Mouse (Mus musculus) myocyte (in vitro differentiated cells): ENCODE results near the gene Gipc1. TPM values are rescaled to one million over a fixed set of nuclear protein-coding genes. Genes with fewer than 3 reads are reported as not detected.

Source experiments
- H3K27me3 ChIP-seq: one replicate; pipeline ENCODE4 v1.6.1; 2011; ENCODE audit not compliant: control insufficient read depth, insufficient read depth, insufficient read length
- H3K36me3 ChIP-seq: one replicate; pipeline ENCODE4 v1.6.1; 2011; ENCODE audit not compliant: control insufficient read depth, insufficient read depth
- H3K4me2 ChIP-seq: one replicate; pipeline ENCODE4 v1.6.1; 2011; ENCODE audit warnings: low read depth, control low read depth
- H3K4me3 ChIP-seq: one replicate; pipeline ENCODE4 v1.5.1; 2011; ENCODE audit warnings: mild to moderate bottlenecking, control low read depth, moderate library complexity
- H3K79me2 ChIP-seq: one replicate; pipeline ENCODE4 v1.6.1; 2011; ENCODE audit not compliant: control insufficient read depth, insufficient read depth
- H3ac ChIP-seq: one replicate; pipeline ENCODE4 v1.6.1; 2011; ENCODE audit not compliant: control insufficient read depth, insufficient read length
- CEBPB ChIP-seq: IDR thresholded peaks from 2 replicates; pipeline ENCODE4 v1.6.1; 2011; ENCODE audit warnings: mild to moderate bottlenecking, moderate library complexity; ENCODE audit not compliant: poor library complexity, insufficient read depth, severe bottlenecking
- E2F4 ChIP-seq: IDR thresholded peaks from one replicate; pipeline ENCODE4 v1.6.1; 2011; ENCODE audit warnings: mild to moderate bottlenecking, control low read depth, moderate library complexity; ENCODE audit not compliant: insufficient read depth
- MAX ChIP-seq: IDR thresholded peaks from one replicate; pipeline ENCODE4 v1.6.1; 2011; ENCODE audit warnings: low read depth, mild to moderate bottlenecking, control low read depth
- MYOD1 ChIP-seq, 3 experiments: IDR thresholded peaks; one replicate each; pipeline ENCODE4 v1.6.1; 2011; ENCODE audit warnings: control low read depth in 2 of 3, low read depth in 2 of 3, mild to moderate bottlenecking in 2 of 3, moderate library complexity in 1 of 3; ENCODE audit not compliant: insufficient read length in 2 of 3, control insufficient read depth in 1 of 3
- MYOG ChIP-seq, 3 experiments: IDR thresholded peaks; one replicate each; pipeline ENCODE4 v1.6.1; 2011; ENCODE audit warnings: control low read depth in 2 of 3, low read depth in 2 of 3, mild to moderate bottlenecking in 2 of 3; ENCODE audit not compliant: insufficient read length in 2 of 3, control insufficient read depth in 1 of 3, insufficient read depth in 1 of 3
- POLR2A ChIP-seq: IDR thresholded peaks from one replicate; pipeline ENCODE4 v1.6.1; 2011; ENCODE audit warnings: low read depth, mild to moderate bottlenecking, control low read depth, moderate library complexity; ENCODE audit not compliant: insufficient read length
- POLR2AphosphoS2 ChIP-seq: IDR thresholded peaks from one replicate; pipeline ENCODE4 v1.6.1; 2011; ENCODE audit warnings: low read depth, control low read depth; ENCODE audit not compliant: insufficient read length
- REST ChIP-seq: IDR thresholded peaks from one replicate; pipeline ENCODE4 v1.6.1; 2011; ENCODE audit warnings: mild to moderate bottlenecking, control low read depth, moderate library complexity; ENCODE audit not compliant: insufficient read depth, insufficient read length
- SRF ChIP-seq: IDR thresholded peaks from one replicate; pipeline ENCODE4 v1.6.1; 2011; ENCODE audit warnings: low read depth; ENCODE audit not compliant: control insufficient read depth, insufficient read length
- TCF12 ChIP-seq: IDR thresholded peaks from one replicate; pipeline ENCODE4 v1.6.1; 2011; ENCODE audit warnings: mild to moderate bottlenecking, control low read depth; ENCODE audit not compliant: poor library complexity, insufficient read depth, severe bottlenecking
- TCF3 ChIP-seq: IDR thresholded peaks from one replicate; pipeline ENCODE4 v1.6.1; 2011; ENCODE audit warnings: low read depth, control low read depth; ENCODE audit not compliant: insufficient read length
- USF1 ChIP-seq: IDR thresholded peaks from one replicate; pipeline ENCODE4 v1.6.1; 2011; ENCODE audit warnings: low read depth, mild to moderate bottlenecking, control low read depth, moderate library complexity
- polyA plus RNA-seq: library from polyadenylated mRNA; unstranded; fragments of >200 nt; fragmentation: generic; extraction: Trizol; gene quantifications from one replicate; pipeline ENCODE4 v1.2.1, GENCODE M21; 2012; ENCODE audit warnings: missing spikeins

Gipc1 gene
- polyA plus RNA-seq, 1 experiment, result 85.5 TPM

DNA sequence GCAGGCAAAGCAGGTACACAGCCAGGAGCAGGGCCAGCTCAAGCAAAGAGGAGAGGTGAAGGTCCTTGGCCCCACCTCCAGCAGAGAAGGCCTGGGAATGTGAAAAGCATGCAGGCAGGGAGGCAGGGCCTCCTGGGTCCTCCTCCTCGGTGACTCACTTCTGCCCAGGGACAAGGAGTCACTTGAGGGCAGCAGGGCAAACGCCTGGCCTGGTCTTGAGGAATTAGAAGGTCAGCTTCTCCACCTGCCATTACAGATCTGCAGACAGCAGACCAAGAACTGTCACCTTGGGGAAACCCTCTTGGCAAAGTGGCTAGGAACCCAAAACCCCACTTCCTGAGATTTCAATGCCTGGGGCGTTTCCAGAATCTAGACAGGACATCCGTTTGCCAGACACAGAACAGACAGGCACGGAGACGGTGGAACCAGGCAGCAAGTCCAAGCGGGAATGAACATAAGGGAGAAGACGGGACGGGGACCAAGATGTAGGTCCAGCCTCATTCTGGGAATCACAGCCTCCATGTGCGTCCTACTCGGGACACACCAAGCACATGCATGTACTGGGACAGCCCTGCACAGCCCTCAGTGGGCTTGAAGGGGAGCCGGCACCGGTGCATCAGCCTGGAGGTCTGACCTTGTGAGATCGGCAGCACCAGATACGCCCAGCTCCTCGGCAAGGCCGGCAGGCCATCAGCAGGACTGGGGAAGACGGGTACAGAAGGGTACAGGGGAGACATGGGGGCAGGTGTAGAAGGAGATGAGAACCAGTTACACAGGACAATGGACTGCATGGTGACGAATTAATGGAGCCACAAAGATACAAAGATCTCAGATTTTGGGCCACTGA is 45.1 kb downstream of the Gipc1 start:
- TF ChIP-seq E2F4 (no peak), MYOG (IDR thresholded peaks at IDR 0.05; ENCODE audit: control insufficient read depth in 1 of 3, insufficient read depth in 1 of 3, insufficient read length in 2 of 3, low read depth in 2 of 3) (peak in 1 of 3 experiments; percentile 32), POLR2AphosphoS2 (no peak), POLR2A (peak; percentile 30), REST (no peak), MYOD1 (IDR thresholded peaks at IDR 0.05; ENCODE audit: control insufficient read depth in 1 of 3, insufficient read length in 2 of 3, low read depth in 2 of 3) (peak; percentile 16 to 69 (median 43)), CEBPB (no peak), SRF (no peak), TCF3 (no peak), USF1 (no peak)
- Histone ChIP-seq H3K27me3 (no peaks in the 10 kb centered on the region), H3K4me3 (peak overlapping the region; percentile 49), H3K36me3 (no peaks in the 10 kb centered on the region), H3ac (peak overlapping the region; percentile 10), H3K4me2 (peak overlapping the region; percentile 97), H3K79me2 (no peaks in the 10 kb centered on the region)

DNA sequence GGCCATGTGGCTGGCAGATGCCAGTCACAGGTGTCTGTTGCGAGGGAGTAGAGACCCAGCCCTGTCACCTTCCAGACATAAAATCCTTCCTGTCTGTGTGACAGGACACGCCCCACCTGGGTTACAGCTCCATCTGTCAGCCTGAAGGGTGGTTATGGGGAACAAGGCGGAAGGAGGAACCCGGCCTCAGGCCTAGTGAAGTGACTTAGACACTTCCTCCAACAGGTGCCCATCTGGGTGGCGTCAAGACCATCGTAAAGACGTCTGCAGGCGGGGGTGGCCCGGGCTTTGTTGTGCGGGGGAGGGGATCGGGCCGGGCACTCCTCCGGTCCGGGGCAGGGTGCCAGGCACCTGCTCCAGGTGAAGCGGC is 45.8 kb downstream of the Gipc1 start:
- H3K4me3 ChIP-seq, result peak overlapping the region; percentile 49
- TF ChIP-seq TCF12, result no peak
- peak overlapping the region; percentile 10 for H3ac ChIP-seq
- peak overlapping the region; percentile 97 for H3K4me2 ChIP-seq
- H3K36me3 ChIP-seq, result no peaks in the 10 kb centered on the region
- H3K79me2 ChIP-seq, result no peaks in the 10 kb centered on the region
- H3K27me3 ChIP-seq, result no peaks in the 10 kb centered on the region

DNA sequence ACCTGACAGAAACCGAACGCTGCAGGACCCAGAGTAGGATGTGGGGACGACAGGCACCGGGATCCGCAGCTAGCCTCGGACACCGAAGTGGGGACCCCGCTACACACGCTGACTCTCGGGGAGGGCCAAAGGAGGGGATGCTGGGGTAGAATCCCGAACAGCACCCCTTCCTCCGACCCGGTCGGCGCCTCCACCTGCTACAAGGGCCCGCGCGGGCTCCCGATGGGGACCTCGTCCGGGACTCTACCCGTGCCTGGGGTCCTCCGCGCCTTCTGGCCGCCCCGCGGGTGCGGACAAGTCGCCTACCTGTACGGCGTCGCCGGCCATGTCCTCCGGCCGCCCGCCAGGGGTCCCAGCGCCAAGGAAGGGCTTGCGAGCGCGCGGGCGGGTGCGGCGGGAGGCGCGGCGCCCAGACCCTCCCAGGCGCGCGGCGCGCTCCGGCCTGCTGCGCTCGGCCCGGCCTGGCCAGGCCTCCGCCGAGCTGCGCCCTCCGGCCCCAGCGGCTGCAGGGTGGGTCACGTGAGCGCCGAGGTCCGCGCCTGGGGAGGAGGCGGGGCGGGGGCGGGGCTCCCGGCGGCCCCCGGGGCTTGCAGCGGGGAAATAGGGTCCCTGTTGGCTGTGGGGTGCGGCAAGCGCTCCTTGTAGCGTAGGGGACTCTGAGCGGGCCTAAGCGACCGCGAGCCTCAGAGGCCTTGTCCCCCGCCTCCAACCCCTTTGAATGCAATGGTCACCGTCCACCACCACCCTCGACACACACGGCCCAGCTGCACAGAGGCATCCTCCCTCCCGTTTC is 46.4 kb downstream of the Gipc1 start, which contains the start of gene Pkn1:
Pkn1 (minus strand) TSS at position 519 of the 793 bp plus-strand sequence.
- peak within 1 kb of the TSS; percentile 49 for H3K4me3 ChIP-seq
- H3ac ChIP-seq, result peak within 1 kb of the TSS; percentile 10
- TF ChIP-seq USF1 (peak; percentile 69), TCF12 (no peak), POLR2AphosphoS2 (peak; percentile 58), MYOG (IDR thresholded peaks at IDR 0.05; ENCODE audit: control insufficient read depth in 1 of 3, insufficient read depth in 1 of 3, insufficient read length in 2 of 3, low read depth in 2 of 3) (no peak), SRF (no peak), MYOD1 (IDR thresholded peaks at IDR 0.05; ENCODE audit: control insufficient read depth in 1 of 3, insufficient read length in 2 of 3, low read depth in 2 of 3) (peak in 1 of 3 experiments; percentile 4), POLR2A (peak; percentile 90)
- no peaks in the 10 kb centered on the region for H3K27me3 ChIP-seq
- H3K36me3 ChIP-seq, result no peaks in the 10 kb centered on the region
- H3K79me2 ChIP-seq, result no peaks in the 10 kb centered on the region
- peak within 1 kb of the TSS; percentile 97 for H3K4me2 ChIP-seq

DNA sequence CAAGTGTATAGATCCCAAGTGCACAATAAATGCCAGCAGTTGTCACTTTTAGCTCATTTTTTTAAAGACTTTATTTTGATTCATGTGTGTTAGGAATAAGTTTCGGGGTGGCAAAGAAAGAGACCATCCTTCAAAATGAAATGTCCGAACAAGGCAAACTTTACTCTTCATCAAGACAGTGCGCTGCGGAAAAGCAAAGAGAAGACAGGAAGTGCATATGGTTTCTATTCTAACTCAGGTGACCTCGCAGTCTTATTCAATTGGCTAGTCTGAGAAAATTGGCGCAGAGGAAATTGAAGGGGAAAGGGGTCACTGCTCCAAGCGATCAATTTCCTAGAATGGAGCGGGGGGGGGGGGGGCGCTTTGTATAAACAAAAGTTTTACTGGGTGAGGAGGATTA is 47.1 kb downstream of the Gipc1 start:
- Histone ChIP-seq H3K27me3 (no peaks in the 10 kb centered on the region), H3K36me3 (no peaks in the 10 kb centered on the region), H3ac (no peak overlapping the region), H3K79me2 (no peaks in the 10 kb centered on the region), H3K4me2 (peak overlapping the region; percentile 79), H3K4me3 (peak overlapping the region; percentile 49)
- TF ChIP-seq USF1 (no peak), TCF12 (no peak), POLR2AphosphoS2 (no peak), CEBPB (no peak), REST (no peak), MYOG (IDR thresholded peaks at IDR 0.05; ENCODE audit: control insufficient read depth in 1 of 3, insufficient read depth in 1 of 3, insufficient read length in 2 of 3, low read depth in 2 of 3) (no peak), MYOD1 (IDR thresholded peaks at IDR 0.05; ENCODE audit: control insufficient read depth in 1 of 3, insufficient read length in 2 of 3, low read depth in 2 of 3) (no peak), E2F4 (no peak), TCF3 (no peak), SRF (no peak), MAX (no peak), POLR2A (no peak)

DNA sequence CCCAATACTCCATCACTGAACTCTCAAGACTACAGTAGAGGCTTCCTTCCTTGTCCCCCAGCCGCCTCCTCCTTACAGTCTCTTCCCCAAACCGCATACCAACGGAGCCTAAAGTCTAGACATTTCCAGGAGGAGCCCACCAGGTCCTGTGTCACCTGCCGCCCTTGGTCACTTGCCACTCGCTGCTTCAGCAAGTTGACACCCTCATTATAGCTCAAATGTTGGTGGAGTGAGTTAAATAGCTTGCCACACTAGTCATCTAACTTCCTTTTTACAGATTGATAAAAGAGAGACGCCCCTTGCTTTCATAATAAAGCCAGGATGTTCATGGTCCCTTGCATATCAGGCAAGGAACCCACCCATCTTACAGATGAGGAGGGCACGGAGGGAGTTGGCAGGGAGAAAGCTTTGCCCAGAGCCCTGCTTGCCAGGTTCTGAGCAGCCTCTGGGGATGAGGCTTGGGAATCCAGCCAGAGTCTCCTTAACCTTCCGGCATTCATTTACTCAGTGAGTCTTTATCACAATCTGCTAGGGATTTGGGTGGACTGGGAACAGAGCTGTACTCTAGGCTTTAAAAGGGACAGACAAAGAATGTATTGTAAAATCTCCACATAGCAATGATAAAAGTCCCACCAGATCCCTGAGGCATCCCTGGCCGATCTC is 48.1 kb downstream of the Gipc1 start:
- no peak overlapping the region for H3K4me2 ChIP-seq
- no peaks in the 10 kb centered on the region for H3K79me2 ChIP-seq
- H3K4me3 ChIP-seq, result no peak overlapping the region
- no peak overlapping the region for H3ac ChIP-seq
- H3K27me3 ChIP-seq, result no peaks in the 10 kb centered on the region
- TF ChIP-seq POLR2AphosphoS2 (no peak), TCF12 (no peak), E2F4 (no peak), CEBPB (no peak), TCF3 (no peak), MYOD1 (IDR thresholded peaks at IDR 0.05; ENCODE audit: control insufficient read depth in 1 of 3, insufficient read length in 2 of 3, low read depth in 2 of 3) (no peak), MYOG (IDR thresholded peaks at IDR 0.05; ENCODE audit: control insufficient read depth in 1 of 3, insufficient read depth in 1 of 3, insufficient read length in 2 of 3, low read depth in 2 of 3) (no peak), SRF (no peak), REST (no peak), MAX (no peak), USF1 (no peak), POLR2A (no peak)
- no peaks in the 10 kb centered on the region for H3K36me3 ChIP-seq
